Mouse (Mus musculus) G1E-ER4 (cell line): Measurements from ENCODE around the gene Ms4a1. TPM values are rescaled to one million over a fixed set of nuclear protein-coding genes. Genes with fewer than 3 reads are reported as not detected.

Source experiments
- GATA1 ChIP-seq: IDR thresholded peaks from one replicate; pipeline ENCODE4 v1.8.0; 2012; ENCODE audit warnings: low read length, inconsistent platforms
- polyA plus RNA-seq: library from polyadenylated mRNA; stranded (reverse); fragments of >175 nt; gene quantifications from 2 replicates; pipeline ENCODE4 v1.2.3, GENCODE M21; 2012

Gene Ms4a1
- polyA plus RNA-seq, 1 experiment = not detected

- TF ChIP-seq GATA1 = no peak
These were observed 31.8 kb downstream of the Ms4a1 start for GRCm38 (mm10) chr19:11234244-11234643.

GRCm38 (mm10) chr19:11232348-11232747, 33.7 kb downstream of the Ms4a1 start, which contains the start of gene Ms4a12:
Gene Ms4a12 (minus strand): TSS chr19:11232448.
- TF ChIP-seq GATA1 = no peak

Other genes with a start within 250 kb of the Ms4a1 start
- gene Ms4a18, start 248.2 kb downstream of the Ms4a1 start, polyA plus RNA-seq = not detected in 2 replicates
- not detected in 2 replicates for gene Ms4a8a, start 185.1 kb downstream of the Ms4a1 start, polyA plus RNA-seq
- gene 1700017D01Rik, start 135.4 kb downstream of the Ms4a1 start, polyA plus RNA-seq = not detected in 2 replicates
- gene 1700025F22Rik, start 100.9 kb downstream of the Ms4a1 start, polyA plus RNA-seq = not detected in 2 replicates
- not detected in 2 replicates for gene Ms4a13, start 69.5 kb downstream of the Ms4a1 start, polyA plus RNA-seq
- not detected in 2 replicates for gene Ms4a12, start 33.8 kb downstream of the Ms4a1 start, polyA plus RNA-seq
- gene Ms4a5, start 17.6 kb upstream of the Ms4a1 start, polyA plus RNA-seq = not detected in 2 replicates
- gene Ms4a14, start 48.2 kb upstream of the Ms4a1 start, polyA plus RNA-seq = not detected in 2 replicates
- not detected in 2 replicates for gene Ms4a7, start 69.9 kb upstream of the Ms4a1 start, polyA plus RNA-seq
- not detected in 2 replicates for gene Ms4a4a, start 109.3 kb upstream of the Ms4a1 start, polyA plus RNA-seq
- gene Ms4a4c, start 138.5 kb upstream of the Ms4a1 start, polyA plus RNA-seq = not detected in 2 replicates
- not detected in 2 replicates for gene Ms4a4b, start 177.3 kb upstream of the Ms4a1 start, polyA plus RNA-seq
- gene Ms4a6c, start 203.1 kb upstream of the Ms4a1 start, polyA plus RNA-seq = not detected in 2 replicates
- gene Gm8369, start 219.7 kb upstream of the Ms4a1 start, polyA plus RNA-seq = not detected in 2 replicates